Mouse (Mus musculus) kidney, postnatal 0 days (tissue): ENCODE measurements around the gene Abhd12. TPM values are rescaled to one million over a fixed set of nuclear protein-coding genes. Genes with fewer than 3 reads are reported as not detected.

Experiments used
- ATAC-seq: fragments of 200-750 bp; cut with Nextera tagmentation; replicated peaks from 2 replicates; pipeline ENCODE4 v1.8.0; 2017; ENCODE audit warnings: low read depth, moderate number of reproducible peaks, moderate TSS enrichment, moderate library complexity; ENCODE audit not compliant: low FRiP score
- DNase-seq: peaks from one replicate; pipeline ENCODE4 v3.0.0-alpha.2; 2016; ENCODE audit warnings: low spot score
- H3K27ac ChIP-seq: fragments of 300-500 bp; sonication (generic); 2 replicates; pipeline ENCODE4 v1.5.1; 2014; ENCODE audit warnings: mild to moderate bottlenecking
- H3K27me3 ChIP-seq: fragments of 300-500 bp; sonication (generic); 2 replicates; pipeline ENCODE4 v1.6.1; 2014; ENCODE audit warnings: low read length, mixed read lengths; ENCODE audit not compliant: insufficient read depth
- H3K36me3 ChIP-seq: fragments of 300-500 bp; sonication (generic); 2 replicates; pipeline ENCODE4 v1.6.1; 2014; ENCODE audit warnings: low read length, mixed read lengths; ENCODE audit not compliant: insufficient read depth
- H3K4me1 ChIP-seq: fragments of 300-500 bp; sonication (generic); replicated peaks from 2 replicates; pipeline ENCODE4 v1.6.1; 2014; ENCODE audit warnings: antibody characterized with exemption, low read length, mixed read lengths; ENCODE audit not compliant: insufficient read depth
- H3K4me2 ChIP-seq: fragments of 300-500 bp; sonication (generic); 2 replicates; pipeline ENCODE4 v1.6.1; 2014; ENCODE audit warnings: mild to moderate bottlenecking, low read length, moderate library complexity, mixed read lengths
- H3K4me3 ChIP-seq: fragments of 300-500 bp; sonication (generic); replicated peaks from 2 replicates; pipeline ENCODE4 v1.5.1; 2014; ENCODE audit warnings: low read depth, low read length
- H3K9ac ChIP-seq: fragments of 300-500 bp; sonication (generic); 2 replicates; pipeline ENCODE4 v1.6.1; 2014; ENCODE audit warnings: low read depth, low read length
- H3K9me3 ChIP-seq: fragments of 300-500 bp; sonication (generic); replicated peaks from 2 replicates; pipeline ENCODE4 v1.6.1; 2016; ENCODE audit warnings: low read length, inconsistent platforms, mixed read lengths
- CTCF ChIP-seq: IDR thresholded peaks from 2 replicates; pipeline ENCODE4 v1.5.1; 2016; ENCODE audit warnings: antibody characterized with exemption, low read depth, mild to moderate bottlenecking, moderate library complexity
- WGBS: fragments of 180-500 bp; shearing (Covaris S2); extraction: QIAGEN DNeasy Blood & Tissue Kit; methylation state at CpG from one replicate; pipeline ENCODE4 v1.1.7; 2014; 5-methylcytosine and 5-hydroxymethylcytosine counted together
- polyA plus RNA-seq: library from polyadenylated mRNA; unstranded; fragments of >200 nt; fragmentation: Nextera tagmentation; extraction: Ambion mirVana; gene quantifications from 2 replicates; pipeline ENCODE4 v1.2.1, GENCODE M21; 2015

Gene Abhd12
- polyA plus RNA-seq, 1 experiment from 2014 or later = 71.3 TPM

DNA sequence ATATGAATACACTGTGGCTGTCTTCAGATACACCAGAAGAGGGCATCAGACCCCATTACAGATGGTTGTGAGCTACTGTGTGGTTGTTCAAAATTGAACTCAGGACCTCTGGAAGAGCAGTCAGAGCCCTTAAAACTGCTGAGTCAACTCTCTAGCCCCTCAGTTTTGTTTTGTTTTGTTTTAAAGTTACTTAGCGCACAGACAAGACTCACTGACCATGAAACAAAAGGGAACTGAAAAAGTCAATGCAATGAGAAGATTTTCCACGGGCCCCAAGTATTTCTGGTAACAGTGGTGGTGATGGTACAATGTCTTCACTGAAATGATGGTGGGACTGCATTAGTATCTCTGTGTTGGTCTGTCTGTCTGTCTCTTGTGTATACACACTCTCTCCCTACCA is 43.4 kb downstream of the Abhd12 start:
- Histone ChIP-seq H3K27ac (no peak overlapping the region), H3K36me3 (no peaks in the 10 kb centered on the region), H3K27me3 (no peaks in the 10 kb centered on the region), H3K4me1 (no peaks in the 10 kb centered on the region), H3K4me2 (no peak overlapping the region), H3K9ac (no peak overlapping the region), H3K4me3 (no peak overlapping the region), H3K9me3 (no peaks in the 10 kb centered on the region)
- no peak for TF ChIP-seq CTCF
- ATAC-seq (no peak), DNase-seq (no peak)
- 87% methylated on average over 2 of the region's 2 CpGs for WGBS

DNA sequence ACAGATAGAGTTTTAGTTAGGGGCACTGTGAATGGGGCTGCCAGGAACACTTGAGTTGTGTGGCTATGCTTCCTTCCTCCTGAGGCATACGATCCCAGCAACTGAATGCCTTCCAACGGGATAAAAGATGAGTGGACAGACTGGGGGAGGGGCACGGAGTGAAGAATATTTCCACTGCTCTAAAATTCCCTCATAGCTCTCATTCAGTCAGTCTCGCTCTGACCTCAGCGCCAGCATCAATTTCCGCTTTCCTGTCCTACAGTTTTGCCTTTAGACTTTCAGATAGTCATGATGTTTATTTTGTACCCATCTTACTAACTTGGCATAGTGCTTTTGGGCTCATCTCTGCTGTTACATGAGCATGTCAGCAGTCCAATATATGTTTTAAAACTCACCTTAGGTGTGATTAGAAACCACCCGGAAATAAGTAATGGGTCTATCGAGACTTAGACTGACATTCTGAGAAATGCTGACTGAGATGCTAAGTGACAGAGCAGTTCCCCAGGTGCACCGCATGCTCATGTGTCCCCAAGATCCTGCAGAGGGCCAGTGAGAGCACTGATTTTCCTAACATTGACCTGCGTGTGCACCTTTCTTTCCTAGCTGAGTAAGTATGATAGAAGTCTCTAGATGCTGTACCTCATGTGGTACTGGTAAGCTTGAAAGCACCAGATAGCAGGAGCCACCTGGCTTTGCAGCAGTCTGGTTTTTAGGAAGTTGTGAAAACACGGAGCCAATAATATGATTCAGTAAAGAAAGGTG is 44.7 kb downstream of the Abhd12 start:
- no peak for ATAC-seq
- no peak for TF ChIP-seq CTCF
- Histone ChIP-seq H3K27ac (no peak overlapping the region), H3K4me2 (no peak overlapping the region), H3K36me3 (no peaks in the 10 kb centered on the region), H3K9ac (no peak overlapping the region), H3K9me3 (no peaks in the 10 kb centered on the region), H3K4me1 (no peaks in the 10 kb centered on the region), H3K4me3 (no peak overlapping the region), H3K27me3 (no peaks in the 10 kb centered on the region)
- 75% methylated on average over 11 of the region's 11 CpGs for WGBS
- no peak for DNase-seq

DNA sequence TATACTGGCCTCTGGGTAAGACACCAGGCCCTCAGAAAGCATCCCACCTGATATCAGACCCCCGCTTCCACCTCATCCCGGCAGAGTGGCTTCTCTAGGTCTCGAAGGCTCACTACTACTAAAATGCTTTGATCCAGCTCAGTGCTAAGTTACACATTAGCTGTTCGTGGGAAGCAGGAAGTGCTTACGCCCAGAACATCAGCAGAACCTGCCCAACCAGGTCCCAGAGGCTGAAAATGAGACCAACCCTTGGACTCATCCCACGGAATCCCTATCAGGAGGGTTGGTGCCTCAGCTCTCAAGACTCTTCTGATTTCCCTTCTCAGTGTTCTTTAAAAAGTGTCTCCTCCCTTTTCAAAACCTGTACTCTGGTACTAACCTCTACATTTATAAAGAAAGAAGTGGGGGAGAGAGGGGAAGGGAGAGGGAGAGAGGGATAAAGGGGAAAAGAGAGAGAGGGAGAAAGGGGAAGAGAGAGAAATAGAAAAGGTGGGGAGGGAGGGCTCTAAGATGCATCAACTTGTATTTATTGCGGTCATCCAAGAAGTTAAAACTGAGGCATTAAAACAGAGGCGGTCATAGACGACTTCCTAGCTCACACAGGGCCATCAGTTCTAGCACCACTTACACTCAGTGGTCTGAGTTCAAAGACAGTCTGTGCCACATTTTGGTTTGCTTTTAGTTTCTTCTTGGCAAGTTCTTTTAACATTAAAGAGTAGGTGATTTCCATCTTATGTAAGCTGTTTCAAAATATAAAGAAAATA is 45.6 kb downstream of the Abhd12 start:
- WGBS = 54% methylated on average over 9 of the region's 9 CpGs
- DNase-seq = no peak

DNA sequence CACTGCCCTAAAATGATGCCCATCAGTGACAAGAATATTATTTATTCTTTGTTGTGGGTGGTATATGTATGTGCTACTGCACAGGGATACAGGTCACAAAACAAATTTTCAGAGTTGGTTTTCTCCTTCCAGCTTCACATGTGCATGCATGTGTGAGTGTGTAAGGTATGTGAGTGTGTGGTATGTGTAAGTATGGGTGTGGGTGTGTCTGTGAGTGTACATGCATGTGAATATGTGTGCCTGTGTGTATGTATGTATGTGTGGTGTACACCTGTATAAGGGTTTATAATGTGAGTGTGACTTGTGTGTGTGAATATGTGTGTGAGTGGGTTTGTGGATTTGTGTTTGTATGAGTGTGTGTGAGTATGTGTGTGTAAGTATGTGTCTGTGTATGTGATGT is 49.4 kb downstream of the Abhd12 start:
- Histone ChIP-seq H3K4me1 (no peaks in the 10 kb centered on the region), H3K36me3 (no peaks in the 10 kb centered on the region), H3K27ac (no peak overlapping the region), H3K27me3 (no peaks in the 10 kb centered on the region), H3K4me3 (no peak overlapping the region), H3K4me2 (no peak overlapping the region), H3K9ac (no peak overlapping the region), H3K9me3 (no peaks in the 10 kb centered on the region)
- ATAC-seq (no peak), DNase-seq (no peak)
- no peak for TF ChIP-seq CTCF

More for the DNA sequence above, 45.6 kb downstream of the Abhd12 start:
- no peaks in the 10 kb centered on the region for H3K4me1 ChIP-seq
- no peak for TF ChIP-seq CTCF
- H3K36me3 ChIP-seq = no peaks in the 10 kb centered on the region
- no peak for ATAC-seq
- no peak overlapping the region for H3K4me2 ChIP-seq
- no peak overlapping the region for H3K4me3 ChIP-seq
- 0 out of 2 replicates have a peak overlapping the region, but pooled peaks have one; percentile 28 for H3K27ac ChIP-seq
- no peaks in the 10 kb centered on the region for H3K27me3 ChIP-seq
- H3K9ac ChIP-seq = no peak overlapping the region
- H3K9me3 ChIP-seq = no peaks in the 10 kb centered on the region

DNA sequence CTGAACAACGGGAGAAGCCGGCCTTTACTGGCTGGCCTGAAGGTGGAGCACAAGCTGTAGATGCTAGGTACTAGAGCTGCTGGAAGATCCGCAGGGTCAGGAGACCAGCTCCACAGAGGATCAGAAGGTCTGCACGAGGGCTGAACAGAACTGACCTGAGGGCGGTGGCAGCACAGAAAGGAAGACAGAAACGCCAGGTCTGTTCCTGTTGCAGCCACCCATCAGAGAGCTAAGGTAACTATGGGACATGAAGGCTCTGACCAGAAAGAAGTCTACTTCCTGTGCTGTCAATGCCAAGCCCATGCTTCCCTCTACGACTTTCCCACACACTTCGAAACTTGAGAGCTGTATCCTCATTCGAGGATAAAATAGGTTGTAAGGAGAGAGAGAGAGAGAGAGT is 53.3 kb downstream of the Abhd12 start:
- Histone ChIP-seq H3K4me2 (no peak overlapping the region), H3K36me3 (no peaks in the 10 kb centered on the region), H3K27me3 (no peaks in the 10 kb centered on the region), H3K4me1 (no peaks in the 10 kb centered on the region), H3K27ac (no peak overlapping the region), H3K9ac (no peak overlapping the region), H3K4me3 (no peak overlapping the region), H3K9me3 (no peaks in the 10 kb centered on the region)
- WGBS = 51% methylated on average over 9 of the region's 9 CpGs
- no peak for ATAC-seq
- peak; percentile 42; the same call in 1 of the 2 replicates for TF ChIP-seq CTCF
- no peak for DNase-seq

DNA sequence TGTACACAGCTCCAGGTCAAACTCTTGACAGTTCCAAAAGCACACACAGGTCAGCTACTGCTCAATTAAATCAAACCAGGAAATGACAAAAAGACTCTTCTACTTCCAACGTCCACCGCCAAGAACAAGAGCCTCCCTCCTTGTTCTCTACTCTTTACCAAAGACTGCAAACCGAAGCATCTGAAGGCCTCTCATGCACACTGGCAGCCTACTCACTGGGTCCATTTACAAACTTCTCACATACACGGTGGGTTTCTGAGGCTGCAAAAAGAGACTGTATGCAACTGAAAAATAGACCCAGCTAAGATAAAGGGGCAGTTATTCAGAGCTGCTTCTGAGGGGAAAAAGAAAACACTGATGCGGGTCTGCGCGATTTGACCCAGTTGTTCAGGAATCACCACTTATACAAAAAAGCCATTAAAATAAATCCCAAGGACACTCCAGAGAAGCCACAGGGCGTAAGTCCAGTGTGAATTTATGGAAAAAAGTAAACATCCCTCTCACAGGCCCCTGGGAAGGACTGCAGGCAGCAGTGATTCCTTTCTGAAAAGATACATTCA is 57.0 kb downstream of the Abhd12 start:
- no peak for DNase-seq
- no peak overlapping the region for H3K4me3 ChIP-seq
- no peaks in the 10 kb centered on the region for H3K27me3 ChIP-seq
- no peak for ATAC-seq
- 82% methylated on average over 8 of the region's 8 CpGs for WGBS
- H3K9ac ChIP-seq = no peak overlapping the region
- H3K9me3 ChIP-seq = no peaks in the 10 kb centered on the region
- no peak overlapping the region for H3K27ac ChIP-seq
- no peaks in the 10 kb centered on the region for H3K36me3 ChIP-seq
- H3K4me1 ChIP-seq = no peaks in the 10 kb centered on the region
- no peak for TF ChIP-seq CTCF
- H3K4me2 ChIP-seq = no peak overlapping the region
